Mouse (Mus musculus) limb, embryonic 12.5 days (tissue): Measurements from ENCODE around the gene Pdik1l. TPM values are rescaled to one million over a fixed set of nuclear protein-coding genes. Genes with fewer than 3 reads are reported as not detected.
"Not testable (repeated sequence)": the region's sequence is repeated elsewhere in the genome, so short reads cannot be mapped to it uniquely, and the experiment has no call there.

Experiments used
- ATAC-seq: fragments of 200-750 bp; cut with Nextera tagmentation; 2 replicates; pipeline ENCODE4 v1.8.0; 2017; ENCODE audit warnings: low read depth, moderate TSS enrichment; ENCODE audit not compliant: insufficient number of reproducible peaks, insufficient read depth, low FRiP score, low TSS enrichment
- H3K27ac ChIP-seq: fragments of 300-500 bp; sonication (generic); 2 replicates; pipeline ENCODE4 v1.5.1; 2016; ENCODE audit warnings: mild to moderate bottlenecking, moderate library complexity
- H3K27me3 ChIP-seq: fragments of 300-500 bp; sonication (generic); 2 replicates; pipeline ENCODE4 v1.6.1; 2016; ENCODE audit warnings: mild to moderate bottlenecking, moderate library complexity
- H3K36me3 ChIP-seq: fragments of 300-500 bp; sonication (generic); 2 replicates; pipeline ENCODE4 v1.6.1; 2016; ENCODE audit warnings: mild to moderate bottlenecking, moderate library complexity
- H3K4me1 ChIP-seq: fragments of 300-500 bp; sonication (generic); replicated peaks from 2 replicates; pipeline ENCODE4 v1.6.1; 2016
- H3K4me2 ChIP-seq: fragments of 300-500 bp; sonication (generic); 2 replicates; pipeline ENCODE4 v1.6.1; 2016; ENCODE audit warnings: mild to moderate bottlenecking, moderate library complexity
- H3K4me3 ChIP-seq: fragments of 300-500 bp; sonication (generic); replicated peaks from 2 replicates; pipeline ENCODE4 v1.5.1; 2016; ENCODE audit warnings: mild to moderate bottlenecking
- H3K9ac ChIP-seq: fragments of 300-500 bp; sonication (generic); replicated peaks from 2 replicates; pipeline ENCODE4 v1.6.1; 2016; ENCODE audit warnings: mild to moderate bottlenecking, moderate library complexity
- H3K9me3 ChIP-seq: fragments of 300-500 bp; sonication (generic); 2 replicates; pipeline ENCODE4 v1.6.1; 2016; ENCODE audit warnings: mild to moderate bottlenecking, moderate library complexity
- WGBS: fragments of 180-500 bp; shearing (Covaris S2); methylation state at CpG from one replicate; pipeline ENCODE4 v1.1.7; 2016; 5-methylcytosine and 5-hydroxymethylcytosine counted together
- polyA plus RNA-seq: library from polyadenylated mRNA; unstranded; fragments of >200 nt; fragmentation: Nextera tagmentation; extraction: Ambion mirVana; gene quantifications from 2 replicates; pipeline ENCODE4 v1.2.1, GENCODE M21; 2016

Pdik1l gene
- polyA plus RNA-seq, 1 experiment from 2014 or later: 23.9 TPM

GRCm38 (mm10) chr4:134299498-134299810, 11.8 kb upstream of the Pdik1l start:
- Histone ChIP-seq H3K4me2 (no peak overlapping the region), H3K27me3 (peaks cover 6% of the 10 kb centered on the region), H3K9ac (no peak overlapping the region), H3K27ac (no peak overlapping the region), H3K36me3 (no peaks in the 10 kb centered on the region), H3K4me3 (no peak overlapping the region), H3K9me3 (peaks cover 4% of the 10 kb centered on the region; the same call in 1 of the 2 replicates), H3K4me1 (no peaks in the 10 kb centered on the region)
- WGBS: 57% methylated on average over 4 of the region's 4 CpGs
- ATAC-seq: no peak

GRCm38 (mm10) chr4:134298626-134299497, 11.2 kb upstream of the Pdik1l start:
- no peak overlapping the region for H3K9ac ChIP-seq
- 74% methylated on average over 19 of the region's 19 CpGs for WGBS
- no peak overlapping the region for H3K27ac ChIP-seq
- peaks cover 8% of the 10 kb centered on the region for H3K27me3 ChIP-seq
- H3K4me3 ChIP-seq: no peak overlapping the region
- no peaks in the 10 kb centered on the region for H3K36me3 ChIP-seq
- no peak overlapping the region for H3K4me2 ChIP-seq
- no peak for ATAC-seq
- H3K4me1 ChIP-seq: no peaks in the 10 kb centered on the region
- H3K9me3 ChIP-seq: peaks cover 4% of the 10 kb centered on the region; the same call in 1 of the 2 replicates

- Histone ChIP-seq H3K4me3 (no peak overlapping the region), H3K4me2 (no peak overlapping the region), H3K27ac (no peak overlapping the region), H3K9me3 (peaks cover 4% of the 10 kb centered on the region; the same call in 1 of the 2 replicates), H3K27me3 (peaks cover 22% of the 10 kb centered on the region), H3K4me1 (no peaks in the 10 kb centered on the region), H3K9ac (no peak overlapping the region), H3K36me3 (no peaks in the 10 kb centered on the region)
- ATAC-seq: no peak
- 92% methylated on average over 8 of the region's 8 CpGs for WGBS
Observed at GRCm38 (mm10) chr4:134297369-134297768, 9.7 kb upstream of the Pdik1l start.

GRCm38 (mm10) chr4:134296523-134296922, 8.8 kb upstream of the Pdik1l start:
- no peaks in the 10 kb centered on the region for H3K36me3 ChIP-seq
- H3K4me1 ChIP-seq: no peaks in the 10 kb centered on the region
- 88% methylated on average over 4 of the region's 4 CpGs for WGBS
- H3K9me3 ChIP-seq: peaks cover 4% of the 10 kb centered on the region; the same call in 1 of the 2 replicates
- peaks cover 23% of the 10 kb centered on the region for H3K27me3 ChIP-seq
- H3K4me3 ChIP-seq: no peak overlapping the region
- H3K27ac ChIP-seq: no peak overlapping the region
- no peak for ATAC-seq
- no peak overlapping the region for H3K9ac ChIP-seq
- no peak overlapping the region for H3K4me2 ChIP-seq

GRCm38 (mm10) chr4:134296096-134296495, 8.4 kb upstream of the Pdik1l start:
- H3K27me3 ChIP-seq: peaks cover 23% of the 10 kb centered on the region
- H3K4me2 ChIP-seq, ATAC-seq, H3K4me3 ChIP-seq, H3K9me3 ChIP-seq, H3K36me3 ChIP-seq, H3K27ac ChIP-seq, H3K9ac ChIP-seq, H3K4me1 ChIP-seq: not testable (repeated sequence)
- WGBS: 85% methylated on average over 4 of the region's 4 CpGs

GRCm38 (mm10) chr4:134293692-134294163, 6.0 kb upstream of the Pdik1l start:
- H3K36me3 ChIP-seq: no peaks in the 10 kb centered on the region
- 61% methylated on average over 9 of the region's 9 CpGs for WGBS
- no peak overlapping the region for H3K4me3 ChIP-seq
- H3K4me1 ChIP-seq: peaks cover 5% of the 10 kb centered on the region
- H3K9ac ChIP-seq: no peak overlapping the region
- peaks cover 4% of the 10 kb centered on the region; the same call in 1 of the 2 replicates for H3K9me3 ChIP-seq
- H3K4me2 ChIP-seq: no peak overlapping the region
- ATAC-seq: no peak
- H3K27me3 ChIP-seq: peaks cover 20% of the 10 kb centered on the region; the same call in 1 of the 2 replicates
- H3K27ac ChIP-seq: no peak overlapping the region

- Histone ChIP-seq H3K4me2 (no peak overlapping the region), H3K27me3 (peaks cover 20% of the 10 kb centered on the region; the same call in 1 of the 2 replicates), H3K9ac (no peak overlapping the region), H3K36me3 (no peaks in the 10 kb centered on the region), H3K4me3 (no peak overlapping the region), H3K9me3 (peaks cover 4% of the 10 kb centered on the region; the same call in 1 of the 2 replicates), H3K4me1 (peaks cover 11% of the 10 kb centered on the region), H3K27ac (no peak overlapping the region)
- WGBS: 72% methylated on average over 18 of the region's 18 CpGs
- no peak for ATAC-seq
Observed at GRCm38 (mm10) chr4:134293061-134293691, 5.5 kb upstream of the Pdik1l start.

- WGBS: 23% methylated on average over 7 of the region's 7 CpGs
- Histone ChIP-seq H3K27me3 (peaks cover 20% of the 10 kb centered on the region; the same call in 1 of the 2 replicates), H3K36me3 (no peaks in the 10 kb centered on the region)
Observed at GRCm38 (mm10) chr4:134292067-134292466, 4.4 kb upstream of the Pdik1l start.

GRCm38 (mm10) chr4:134288397-134289256, 932 bp upstream of the Pdik1l start:
- Histone ChIP-seq H3K4me2 (peak overlapping the region; percentile 98), H3K36me3 (peaks cover 14% of the 10 kb centered on the region), H3K27me3 (peaks cover 13% of the 10 kb centered on the region; the same call in 1 of the 2 replicates), H3K4me3 (peak overlapping the region; percentile 98), H3K9me3 (no peaks in the 10 kb centered on the region), H3K27ac (peak overlapping the region; percentile 100; the same call in 1 of the 2 replicates), H3K4me1 (peaks cover 22% of the 10 kb centered on the region), H3K9ac (peak overlapping the region; percentile 98)
- 23% methylated on average over 11 of the region's 11 CpGs for WGBS
- ATAC-seq: no peak

More at GRCm38 (mm10) chr4:134292067-134292466, 4.4 kb upstream of the Pdik1l start:
- Histone ChIP-seq H3K4me3 (no peak overlapping the region), H3K27ac (no peak overlapping the region), H3K9ac (no peak overlapping the region), H3K9me3 (peaks cover 4% of the 10 kb centered on the region; the same call in 1 of the 2 replicates), H3K4me2 (no peak overlapping the region), H3K4me1 (peaks cover 13% of the 10 kb centered on the region)
- ATAC-seq: no peak

GRCm38 (mm10) chr4:134287168-134287564, 529 bp downstream of the Pdik1l start:
- H3K4me3 ChIP-seq: peak overlapping the region; percentile 98
- 0% methylated on average over 46 of the region's 59 CpGs for WGBS
- H3K27ac ChIP-seq: peak overlapping the region; percentile 100
- peak overlapping the region; percentile 98 for H3K4me2 ChIP-seq
- peaks cover 29% of the 10 kb centered on the region for H3K36me3 ChIP-seq
- H3K27me3 ChIP-seq: no peaks in the 10 kb centered on the region
- H3K9me3 ChIP-seq: no peaks in the 10 kb centered on the region
- H3K4me1 ChIP-seq: peaks cover 22% of the 10 kb centered on the region
- peak overlapping the region; percentile 98 for H3K9ac ChIP-seq
- ATAC-seq: peak; percentile 95
